Mouse (Mus musculus): ENCODE data around the gene Vmn1r113. TPM values are rescaled to one million over a fixed set of nuclear protein-coding genes. Genes with fewer than 3 reads are reported as not detected.

Gene Vmn1r113
- polyA plus RNA-seq (2014; fragmentation: Illumina TruSeq; extraction: RNeasy Lipid Tissue Mini Kit (QIAGEN cat#74804); ENCODE audit: low replicate concordance): not detected

GRCm38 (mm10) chr7:20786985-20787384 is at the start of gene Vmn1r113:
Gene Vmn1r113 (plus strand): TSS chr7:20787285.

GRCm38 (mm10) chr7:20770885-20771284 is 16.2 kb upstream of the Vmn1r113 start, which contains the start of gene Vmn1r112:
Gene Vmn1r112 (plus strand): TSS chr7:20771185.

GRCm38 (mm10) chr7:20812086-20812485 is 25.0 kb downstream of the Vmn1r113 start, which contains the start of gene Vmn1r114:
Gene Vmn1r114 (minus strand): TSS chr7:20812186.

Other genes starting within 250 kb of the Vmn1r113 start
- gene Gm5726, start 241.5 kb upstream of the Vmn1r113 start, polyA plus RNA-seq (2014; fragmentation: Illumina TruSeq; extraction: RNeasy Lipid Tissue Mini Kit (QIAGEN cat#74804); ENCODE audit: low replicate concordance): not detected
- not detected for gene Gm4141, start 211.0 kb upstream of the Vmn1r113 start, polyA plus RNA-seq (2014; fragmentation: Illumina TruSeq; extraction: RNeasy Lipid Tissue Mini Kit (QIAGEN cat#74804); ENCODE audit: low replicate concordance)
- not detected for gene Gm4513, start 188.3 kb upstream of the Vmn1r113 start, polyA plus RNA-seq (2014; fragmentation: Illumina TruSeq; extraction: RNeasy Lipid Tissue Mini Kit (QIAGEN cat#74804); ENCODE audit: low replicate concordance)
- gene Vmn1r107, start 118.4 kb upstream of the Vmn1r113 start, polyA plus RNA-seq (2014; fragmentation: Illumina TruSeq; extraction: RNeasy Lipid Tissue Mini Kit (QIAGEN cat#74804); ENCODE audit: low replicate concordance): not detected
- not detected for gene Vmn1r111, start 84.1 kb upstream of the Vmn1r113 start, polyA plus RNA-seq (2014; fragmentation: Illumina TruSeq; extraction: RNeasy Lipid Tissue Mini Kit (QIAGEN cat#74804); ENCODE audit: low replicate concordance)
- not detected for gene Gm10668, start 56.7 kb upstream of the Vmn1r113 start, polyA plus RNA-seq (2014; fragmentation: Illumina TruSeq; extraction: RNeasy Lipid Tissue Mini Kit (QIAGEN cat#74804); ENCODE audit: low replicate concordance)
- gene Vmn1r112, start 16.1 kb upstream of the Vmn1r113 start, polyA plus RNA-seq (2014; fragmentation: Illumina TruSeq; extraction: RNeasy Lipid Tissue Mini Kit (QIAGEN cat#74804); ENCODE audit: low replicate concordance): not detected
- gene Vmn1r114, start 24.9 kb downstream of the Vmn1r113 start, polyA plus RNA-seq (2014; fragmentation: Illumina TruSeq; extraction: RNeasy Lipid Tissue Mini Kit (QIAGEN cat#74804); ENCODE audit: low replicate concordance): not detected
- gene Vmn1r115, start 57.7 kb downstream of the Vmn1r113 start, polyA plus RNA-seq (2014; fragmentation: Illumina TruSeq; extraction: RNeasy Lipid Tissue Mini Kit (QIAGEN cat#74804); ENCODE audit: low replicate concordance): not detected
- not detected for gene Vmn1r116, start 85.0 kb downstream of the Vmn1r113 start, polyA plus RNA-seq (2014; fragmentation: Illumina TruSeq; extraction: RNeasy Lipid Tissue Mini Kit (QIAGEN cat#74804); ENCODE audit: low replicate concordance)
- not detected for gene Vmn1r117, start 96.8 kb downstream of the Vmn1r113 start, polyA plus RNA-seq (2014; fragmentation: Illumina TruSeq; extraction: RNeasy Lipid Tissue Mini Kit (QIAGEN cat#74804); ENCODE audit: low replicate concordance)
- not detected for gene Vmn1r118, start 125.1 kb downstream of the Vmn1r113 start, polyA plus RNA-seq (2014; fragmentation: Illumina TruSeq; extraction: RNeasy Lipid Tissue Mini Kit (QIAGEN cat#74804); ENCODE audit: low replicate concordance)
- not detected for gene Vmn1r119, start 225.2 kb downstream of the Vmn1r113 start, polyA plus RNA-seq (2014; fragmentation: Illumina TruSeq; extraction: RNeasy Lipid Tissue Mini Kit (QIAGEN cat#74804); ENCODE audit: low replicate concordance)